Mouse (Mus musculus) right cerebral cortex, postnatal 25 days (tissue): ENCODE data around the gene Sds.
A peak's percentile ranks its signal among the peaks of the same experiment; 100 is the strongest.
"Not testable (repeated sequence)": the region's sequence is repeated elsewhere in the genome, so short reads cannot be mapped to it uniquely, and the experiment has no call there.

ENCODE experiments used
- DNase-seq: peaks from one replicate; pipeline ENCODE4 v3.0.0; 2022

Gene Sds

DNA sequence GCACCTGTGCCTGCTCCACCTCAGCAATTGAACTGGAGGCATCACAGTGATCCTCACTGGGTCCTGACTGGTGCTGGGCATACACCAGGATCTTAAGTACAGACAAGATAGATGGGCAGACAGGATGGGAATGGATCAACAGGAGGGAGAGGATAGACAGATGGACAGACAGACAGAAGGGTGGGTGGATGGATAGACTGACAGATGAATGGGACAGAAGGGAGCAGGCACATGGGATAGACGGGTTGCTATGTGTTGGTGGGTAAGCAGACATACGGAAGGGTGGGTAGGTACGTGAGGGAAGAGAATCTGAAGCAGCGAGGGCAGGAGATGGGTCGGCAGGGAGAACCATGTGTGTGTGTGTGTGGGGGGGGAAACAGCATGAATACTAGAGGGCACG is 17.1 kb downstream of the Sds start:
- no peak for DNase-seq

DNA sequence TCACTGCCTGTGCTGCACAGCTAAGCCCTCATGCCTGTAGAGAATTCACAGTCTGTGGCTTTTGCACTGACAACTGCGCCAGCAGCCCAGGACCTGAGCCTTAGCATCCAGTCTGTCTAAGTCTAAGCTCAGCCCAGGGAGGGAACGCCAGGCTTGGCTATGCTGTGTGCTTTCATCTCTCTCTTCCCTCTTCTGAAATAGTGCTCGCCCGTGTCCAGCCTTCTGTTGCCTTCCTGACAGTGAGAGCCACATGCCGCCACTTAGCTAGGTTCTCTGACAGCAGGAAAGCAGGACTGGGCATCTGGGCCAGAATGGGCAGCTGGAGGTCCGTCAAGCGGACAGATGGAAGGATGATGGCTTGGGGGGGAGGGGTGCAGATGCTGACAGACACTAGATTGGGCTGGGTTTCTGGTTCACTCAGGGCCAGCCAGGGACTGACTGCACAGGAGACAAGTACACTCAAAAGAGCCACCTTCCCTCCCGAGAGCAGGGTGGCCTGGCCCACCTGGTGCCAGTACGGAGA is 17.6 kb downstream of the Sds start:
- DNase-seq = no peak

DNA sequence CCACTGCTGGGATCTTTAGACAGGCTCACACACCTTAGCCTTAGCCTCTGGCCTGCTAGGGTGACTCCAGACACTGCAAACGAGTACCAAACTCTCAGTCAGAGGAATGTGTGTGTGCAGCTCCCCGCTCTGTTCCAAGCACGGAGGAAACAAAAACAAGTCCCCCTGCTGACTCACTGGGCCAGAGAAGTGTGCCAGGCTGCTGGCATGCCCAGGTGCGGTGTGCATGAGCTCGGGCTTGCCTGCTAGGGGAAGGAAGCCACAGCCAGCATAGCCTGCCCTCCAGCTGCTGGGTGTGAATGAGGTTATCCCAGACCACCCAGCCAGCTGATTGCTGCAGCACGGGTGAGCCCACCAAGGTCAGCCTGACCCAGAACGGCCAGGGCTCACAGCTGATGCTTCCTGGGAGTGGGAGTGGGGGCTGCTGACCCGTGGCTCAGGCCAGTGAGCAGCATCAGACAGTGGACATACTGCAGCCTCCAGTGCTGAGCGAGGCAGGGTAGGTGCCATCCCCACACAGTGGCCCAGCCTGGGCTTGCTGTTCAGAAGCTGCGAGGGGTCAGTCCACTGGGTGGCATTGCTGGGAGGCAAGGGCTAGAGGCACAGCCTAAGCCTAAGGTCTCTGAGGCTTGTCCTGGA is 18.9 kb downstream of the Sds start:
- DNase-seq = peak; percentile 41

DNA sequence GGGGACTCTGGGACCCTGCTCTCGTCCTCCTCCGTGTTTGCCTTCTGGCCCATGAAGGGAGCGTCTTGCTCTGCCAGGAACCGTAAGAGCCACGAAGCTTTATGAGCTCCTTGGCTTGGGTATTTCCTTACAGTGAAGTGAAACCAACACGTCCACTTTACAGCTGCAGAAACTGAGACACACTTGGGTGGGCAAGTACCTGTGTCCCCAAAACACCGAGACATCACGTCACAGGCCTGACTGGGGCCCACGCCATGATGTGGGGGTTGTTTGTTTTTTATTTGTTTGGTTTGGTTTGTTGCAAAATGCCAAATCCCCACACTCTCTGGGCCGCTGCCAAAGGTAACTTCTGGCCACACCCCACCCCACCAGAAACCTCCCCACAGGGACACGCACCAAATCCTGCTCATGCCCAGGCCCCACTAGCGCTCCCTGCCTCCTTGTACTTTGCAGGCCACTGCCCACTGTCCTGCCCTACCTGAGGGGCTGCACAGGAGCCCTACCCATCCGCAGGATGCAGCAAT is 19.4 kb downstream of the Sds start:
- DNase-seq = no peak

DNA sequence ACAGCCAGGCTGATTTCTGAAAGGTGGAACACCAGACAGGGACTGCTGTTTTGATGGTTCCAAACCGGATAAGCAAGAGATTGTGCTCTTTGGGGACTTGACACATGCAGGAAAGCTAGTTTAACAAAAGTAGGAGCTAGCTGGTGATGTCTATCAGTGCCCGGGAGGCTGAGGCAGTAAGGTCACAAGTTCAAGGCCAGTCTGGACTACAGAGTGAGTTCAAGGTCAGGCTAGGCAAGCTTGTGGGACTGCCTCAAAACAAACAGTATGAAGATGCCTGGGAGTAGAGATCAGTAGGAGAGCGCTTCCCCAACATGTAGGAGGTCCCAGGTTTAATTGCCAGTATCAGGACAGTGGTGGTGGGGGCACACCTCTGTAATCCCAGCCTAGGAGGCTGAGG is 20.7 kb downstream of the Sds start:
- DNase-seq = no peak

DNA sequence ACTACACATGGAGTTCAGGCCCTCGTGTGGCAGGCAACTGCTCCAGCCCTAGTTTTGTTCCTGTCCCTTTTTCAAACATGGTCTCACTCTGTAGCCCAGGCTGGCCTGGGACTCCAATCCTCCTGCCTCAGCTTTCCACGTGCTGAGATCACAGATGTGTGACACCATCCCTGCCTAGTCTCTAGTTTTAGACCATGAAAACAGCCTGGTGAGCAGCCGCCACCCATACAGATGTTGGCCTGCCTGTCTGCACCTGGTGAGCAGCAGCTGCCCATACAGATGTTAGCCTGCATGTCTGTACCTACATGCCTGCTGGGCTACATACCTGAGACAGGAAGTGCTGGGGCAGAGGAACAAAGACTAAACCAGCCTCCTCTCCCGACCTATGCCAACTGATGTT is 22.9 kb downstream of the Sds start:
- DNase-seq = no peak

DNA sequence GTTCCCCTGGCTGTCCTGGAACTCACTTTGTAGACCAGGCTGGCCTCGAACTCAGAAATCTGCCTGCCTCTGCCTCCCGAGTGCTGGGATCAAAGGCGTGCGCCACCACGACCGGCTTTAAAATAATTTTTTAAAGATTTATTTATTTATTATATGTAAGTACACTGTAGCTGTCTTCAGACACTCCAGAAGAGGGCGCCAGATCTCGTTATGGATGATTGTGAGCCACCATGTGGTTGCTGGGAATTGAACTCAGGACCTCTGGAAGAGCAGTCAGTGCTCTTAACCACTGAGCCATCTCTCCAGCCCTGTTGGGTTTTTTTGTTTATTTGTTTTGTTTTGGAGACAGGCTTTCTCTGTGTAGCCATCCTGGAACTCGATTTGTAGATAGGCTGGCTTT is 24.3 kb downstream of the Sds start:
- DNase-seq = not testable (repeated sequence)

DNA sequence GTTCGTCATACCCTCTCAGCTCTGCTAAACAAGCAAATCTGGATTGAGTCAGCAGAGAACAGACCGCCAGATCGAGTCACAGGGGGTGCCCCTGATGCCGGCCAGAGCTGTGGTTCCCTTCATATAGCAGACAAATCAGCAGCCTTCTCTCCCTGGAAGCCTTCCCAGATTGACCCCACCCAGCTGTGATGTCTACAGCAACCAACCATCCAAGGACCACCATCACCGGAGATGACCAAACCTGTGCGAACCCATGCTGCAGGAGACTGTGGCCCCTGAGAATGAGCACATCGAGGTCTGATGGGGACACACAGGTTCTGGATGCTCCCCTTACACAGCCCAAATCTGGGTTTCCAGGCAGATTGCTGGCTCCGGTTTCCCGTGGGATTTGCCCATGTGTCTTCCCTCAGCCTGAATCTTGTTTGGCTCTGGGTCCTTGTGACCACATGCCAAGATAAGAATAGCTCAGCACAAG is 25.9 kb downstream of the Sds start:
- DNase-seq = peak; percentile 45

DNA sequence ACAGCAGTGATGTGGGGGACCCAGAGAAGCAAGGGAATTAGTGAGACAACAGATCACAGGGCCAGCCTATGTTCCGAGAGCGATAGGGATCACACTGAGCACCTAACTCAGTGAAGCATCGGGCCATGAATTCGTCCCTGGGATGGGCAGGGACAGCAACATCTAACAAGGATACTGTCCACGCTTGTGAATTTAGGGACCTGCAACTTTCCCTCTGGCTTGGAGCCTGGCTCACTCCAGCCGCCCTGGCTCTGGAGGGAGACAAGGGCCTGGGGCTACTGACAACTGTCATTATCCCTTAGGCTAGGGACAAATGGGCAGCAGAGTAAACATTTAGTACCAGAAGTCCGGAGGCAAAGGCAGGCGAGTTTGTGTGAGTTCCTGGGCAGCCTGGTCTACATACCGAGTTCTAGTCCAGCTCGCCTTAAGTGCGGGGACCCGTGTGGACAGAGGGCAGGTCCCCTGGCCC is 26.4 kb downstream of the Sds start:
- DNase-seq = no peak

DNA sequence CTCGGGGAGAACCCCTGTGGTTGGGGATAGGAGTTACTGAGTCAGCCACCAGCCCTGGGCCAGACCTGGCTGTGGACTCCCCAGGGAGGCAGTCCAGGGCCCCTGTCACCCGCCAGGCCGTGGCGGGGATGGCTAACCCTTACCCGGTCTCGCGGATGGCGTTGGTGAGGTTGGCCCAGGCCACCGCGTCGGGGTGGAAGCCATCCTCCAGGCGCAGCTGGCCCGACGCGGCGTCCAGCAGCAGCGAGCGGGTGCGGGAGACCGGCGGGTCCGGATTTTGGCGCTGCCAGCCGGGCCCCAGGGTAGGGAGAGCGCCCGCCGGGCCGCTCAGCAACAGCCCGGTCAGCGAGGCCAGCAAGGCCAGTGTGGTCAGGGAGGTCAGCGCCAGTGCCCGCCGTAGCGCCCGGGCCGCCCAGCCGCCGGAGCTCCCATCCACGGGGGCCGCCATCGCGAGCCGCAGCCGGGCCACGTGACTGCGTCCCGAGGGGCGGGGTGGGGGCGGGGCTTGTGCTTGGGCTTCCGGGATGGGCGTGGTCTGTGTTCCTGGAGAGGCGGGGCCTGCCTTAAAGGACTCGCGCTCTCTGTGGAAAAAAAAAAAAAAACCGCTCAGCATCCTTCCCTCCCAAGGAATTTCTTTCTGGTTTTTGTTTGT is 26.9 kb downstream of the Sds start, which contains the start of gene Plbd2:
TSS of gene Plbd2 (minus strand) at position 482 of the 652 bp plus-strand sequence.
- DNase-seq = peak; percentile 81

DNA sequence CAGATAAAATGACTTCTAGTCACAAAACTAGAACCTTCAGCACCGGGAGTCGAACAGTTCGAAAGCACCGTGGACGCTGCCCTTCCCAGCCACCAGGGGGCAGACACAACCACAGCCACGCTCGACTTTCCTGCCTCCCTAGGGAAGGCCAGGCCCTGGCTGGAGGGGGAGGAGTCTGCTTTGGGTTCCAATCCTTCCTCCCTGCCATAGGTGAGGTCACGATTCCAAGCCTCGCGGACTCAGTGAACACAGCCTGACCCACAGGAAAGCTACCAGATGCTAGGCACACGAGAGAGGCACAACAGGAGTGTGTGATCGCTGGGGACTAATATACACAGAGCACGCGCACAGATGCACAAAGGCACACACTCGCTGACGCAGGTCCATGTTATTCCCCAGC is 29.0 kb downstream of the Sds start:
- DNase-seq = peak; percentile 62

DNA sequence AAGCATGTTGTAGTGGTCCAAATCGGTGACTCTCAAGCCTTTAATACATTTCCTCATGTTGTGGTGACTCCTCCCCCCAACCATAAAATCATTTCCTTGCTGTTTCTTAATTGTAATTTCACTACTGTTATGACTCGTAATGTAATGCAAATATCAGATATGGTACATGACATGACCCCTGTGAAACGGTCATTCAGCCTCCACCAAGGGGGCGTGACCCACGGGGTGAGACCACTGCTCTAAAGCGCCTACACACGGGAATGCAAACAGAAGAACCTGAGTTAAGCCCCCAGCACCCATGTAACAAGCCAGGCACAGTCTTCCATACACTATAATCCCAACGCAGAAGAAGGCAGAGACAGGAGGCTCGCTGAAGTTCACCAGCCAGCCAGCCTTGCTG is 29.5 kb downstream of the Sds start:
- no peak for DNase-seq

DNA sequence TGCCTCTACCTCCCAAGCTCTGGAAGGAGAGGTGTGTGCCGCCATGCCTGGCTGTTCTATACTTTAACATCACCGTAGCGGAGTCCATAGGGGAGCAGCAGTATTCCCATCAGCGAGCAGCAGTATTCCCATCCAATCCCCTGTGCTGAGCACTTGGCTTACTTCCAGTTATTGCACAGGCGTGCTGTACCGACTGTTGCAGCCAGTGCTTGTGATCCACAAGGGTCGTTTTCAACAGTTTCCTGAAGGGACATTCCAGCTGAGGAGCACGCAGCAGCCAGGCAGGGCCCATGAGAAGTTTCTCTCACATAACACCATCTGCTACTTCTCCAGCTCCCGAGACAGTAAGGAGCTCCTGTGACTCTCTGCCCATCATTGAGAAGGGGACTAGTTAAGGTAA is 30.2 kb downstream of the Sds start:
- no peak for DNase-seq

DNA sequence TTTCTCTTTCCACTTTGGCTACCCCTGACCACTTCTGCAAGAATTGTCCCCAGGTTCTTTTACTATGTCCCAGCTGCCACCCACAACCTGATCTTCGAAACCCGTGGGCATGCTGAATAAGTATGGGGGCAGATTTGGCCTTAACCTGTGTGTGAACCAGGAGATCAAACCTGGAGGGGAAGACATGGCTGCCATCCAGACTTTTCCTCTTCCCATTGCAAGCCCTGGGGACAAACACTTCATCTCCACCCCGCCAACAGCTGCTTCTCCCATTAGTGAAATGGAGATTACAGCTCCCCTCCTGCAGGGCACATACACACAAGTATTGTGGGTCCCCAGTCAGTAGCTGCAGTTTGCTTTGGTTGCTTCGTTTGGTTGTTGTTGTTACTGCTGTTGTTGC is 31.0 kb downstream of the Sds start:
- DNase-seq = no peak

DNA sequence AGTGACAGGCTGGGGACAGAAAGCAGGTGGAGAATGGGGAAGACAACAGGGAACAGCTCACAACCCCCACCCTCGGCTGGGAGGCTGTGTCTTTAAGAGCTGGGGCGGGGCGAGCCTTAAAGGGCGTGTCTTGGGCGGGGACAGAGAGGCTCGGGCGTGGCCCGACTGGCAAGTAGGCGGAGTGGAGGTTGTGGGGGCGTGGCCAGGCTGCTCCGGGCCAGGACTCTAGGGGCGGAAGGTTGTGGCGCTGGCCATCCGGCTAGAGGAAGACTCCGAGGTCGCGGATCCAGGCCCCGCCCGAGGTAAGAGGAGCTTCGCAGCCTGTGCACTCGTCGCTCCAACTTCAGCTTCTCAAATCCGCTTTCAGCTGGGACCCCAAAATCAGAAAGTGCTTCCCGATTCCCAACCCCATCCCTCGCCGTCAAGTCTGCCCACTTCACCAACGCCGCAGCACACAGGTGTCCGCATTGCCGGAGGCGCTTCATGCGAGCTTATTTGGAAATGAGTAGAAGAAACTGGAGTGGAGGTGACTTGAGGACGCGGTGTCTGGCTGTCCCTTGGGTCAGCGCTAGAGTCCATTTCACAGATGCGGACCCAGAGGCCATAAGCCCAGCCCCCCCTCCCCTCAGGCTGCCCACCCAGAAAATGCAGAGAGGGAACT is 34.8 kb downstream of the Sds start, which contains the start of gene Slc8b1:
TSS of gene Slc8b1 (plus strand) at position 187 of the 661 bp plus-strand sequence.
- peak; percentile 83 for DNase-seq

DNA sequence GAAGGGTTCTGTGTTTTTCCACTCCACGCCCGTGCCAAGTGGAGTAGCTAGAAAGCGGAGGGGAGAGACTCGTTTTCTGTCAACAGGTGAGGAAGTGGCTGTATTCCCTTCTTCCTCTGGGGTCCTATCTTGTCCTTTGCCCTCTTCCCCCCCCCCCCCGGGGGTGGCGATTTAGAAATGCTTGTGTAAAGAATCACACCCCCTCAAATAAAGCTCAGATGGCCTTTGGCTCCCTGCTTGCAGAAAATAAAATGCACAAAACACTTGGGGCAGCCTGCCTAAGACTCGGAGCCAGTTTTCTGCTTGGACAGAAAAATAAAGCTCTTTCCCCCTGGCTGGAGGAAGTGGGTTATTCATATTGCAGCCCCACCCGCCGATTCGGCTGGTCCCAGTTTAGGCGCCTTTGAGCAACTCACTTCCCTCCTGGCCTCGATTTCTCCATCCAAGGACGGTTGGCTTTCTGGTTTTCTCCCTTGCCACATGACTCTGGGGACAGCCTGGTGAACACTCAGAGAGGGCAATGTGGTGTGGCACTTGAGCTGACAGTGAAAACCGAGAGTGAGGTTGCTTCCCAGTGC is 35.4 kb downstream of the Sds start:
- DNase-seq = no peak

DNA sequence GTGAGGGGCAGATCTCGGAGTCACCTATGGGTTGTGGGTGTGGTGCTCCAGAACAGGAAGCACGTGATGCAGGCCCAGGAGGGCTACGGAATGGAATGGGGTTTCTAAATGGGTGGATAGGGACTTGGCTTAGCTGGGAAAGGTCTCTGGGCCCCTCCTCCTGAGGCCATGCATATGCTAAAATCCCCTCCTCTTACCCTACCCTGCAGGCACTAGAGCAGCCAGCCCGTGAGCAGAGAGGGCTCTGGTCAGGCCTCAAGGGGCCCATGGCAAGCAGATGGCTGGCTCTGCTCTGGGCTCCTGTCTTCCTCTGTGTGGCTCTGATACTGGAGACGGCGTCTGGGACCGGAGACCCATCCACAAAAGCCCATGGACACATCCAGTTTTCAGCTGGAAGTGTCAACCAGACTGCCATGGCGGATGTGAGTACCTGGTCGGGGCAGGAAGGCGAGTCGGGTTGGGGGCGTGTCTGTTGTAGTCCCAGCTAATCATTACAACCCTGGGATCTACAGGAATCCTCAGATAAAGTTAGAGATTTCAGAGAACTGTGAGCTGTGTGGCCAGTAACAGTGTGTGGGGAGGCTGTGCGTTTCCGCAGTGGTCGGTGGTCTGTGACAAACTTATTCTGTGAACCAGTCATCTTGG is 36.7 kb downstream of the Sds start:
- no peak for DNase-seq

DNA sequence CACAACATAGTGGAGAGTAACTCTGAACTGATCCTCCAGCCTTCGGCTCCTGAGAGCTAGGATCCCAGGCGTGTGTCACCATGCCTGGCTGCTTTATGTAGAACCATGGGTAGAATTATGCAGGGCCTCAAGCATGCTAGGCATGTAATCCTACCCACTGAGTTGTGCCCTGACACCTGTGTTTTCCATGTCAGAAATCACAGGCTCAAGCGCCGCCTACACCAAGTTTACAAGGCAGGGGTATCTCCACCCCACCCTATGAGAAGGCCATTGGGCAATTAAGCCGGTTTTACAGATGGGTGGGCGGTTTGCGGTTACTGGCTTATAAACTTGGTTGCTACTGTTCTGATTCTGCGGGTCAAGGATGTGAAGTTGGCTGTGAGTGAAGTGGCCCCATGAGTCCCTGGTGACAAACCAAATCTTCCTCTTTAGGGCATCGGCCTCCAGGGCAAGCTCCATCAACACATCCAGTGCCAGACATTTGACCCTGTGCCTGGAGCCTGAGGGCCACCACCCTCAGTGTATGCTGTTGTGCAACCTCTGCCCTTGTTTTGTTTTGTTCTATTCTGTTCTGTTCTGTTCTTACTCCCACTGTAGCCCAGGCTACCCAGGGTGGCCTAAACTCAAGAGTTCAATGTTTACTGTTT is 37.8 kb downstream of the Sds start:
- no peak for DNase-seq

DNA sequence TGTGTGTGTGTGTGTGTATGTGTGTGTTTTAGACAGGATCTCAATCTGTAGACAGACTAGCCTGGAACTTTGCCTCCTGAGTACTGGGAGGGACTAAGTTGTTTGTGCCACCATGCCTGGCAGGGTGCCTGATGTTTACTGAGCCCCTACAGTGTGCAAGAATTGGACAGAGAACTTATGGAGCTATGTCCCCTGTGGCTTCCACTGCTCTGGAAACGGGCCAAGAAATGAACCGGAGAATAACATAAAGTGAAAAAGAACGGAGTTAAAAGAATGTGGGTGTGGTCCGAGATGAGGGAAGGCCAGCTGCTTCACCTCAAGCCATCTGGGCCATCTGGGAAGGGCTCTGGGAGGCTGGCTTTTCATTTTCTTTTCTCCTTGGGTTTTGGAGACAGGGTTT is 38.4 kb downstream of the Sds start:
- DNase-seq = no peak

DNA sequence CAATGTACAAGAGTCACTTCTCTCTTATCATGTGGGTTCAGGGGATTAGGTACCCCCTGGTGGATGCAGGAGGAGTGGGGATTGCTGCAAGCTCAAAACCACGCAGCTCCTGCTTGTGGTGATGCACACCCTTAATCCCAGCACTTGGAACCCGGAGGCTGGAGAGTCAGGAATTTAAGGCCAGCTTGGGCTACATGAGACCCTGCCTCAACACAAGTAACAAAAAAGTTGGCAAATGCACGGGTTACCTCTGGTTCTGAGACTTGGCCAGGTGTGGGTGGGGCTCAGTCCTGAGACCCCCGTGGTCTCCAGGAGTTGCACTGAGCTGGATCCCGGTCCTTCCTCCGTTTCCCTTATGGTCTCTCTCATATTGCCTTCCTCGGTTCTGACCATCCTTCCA is 39.1 kb downstream of the Sds start:
- no peak for DNase-seq

DNA sequence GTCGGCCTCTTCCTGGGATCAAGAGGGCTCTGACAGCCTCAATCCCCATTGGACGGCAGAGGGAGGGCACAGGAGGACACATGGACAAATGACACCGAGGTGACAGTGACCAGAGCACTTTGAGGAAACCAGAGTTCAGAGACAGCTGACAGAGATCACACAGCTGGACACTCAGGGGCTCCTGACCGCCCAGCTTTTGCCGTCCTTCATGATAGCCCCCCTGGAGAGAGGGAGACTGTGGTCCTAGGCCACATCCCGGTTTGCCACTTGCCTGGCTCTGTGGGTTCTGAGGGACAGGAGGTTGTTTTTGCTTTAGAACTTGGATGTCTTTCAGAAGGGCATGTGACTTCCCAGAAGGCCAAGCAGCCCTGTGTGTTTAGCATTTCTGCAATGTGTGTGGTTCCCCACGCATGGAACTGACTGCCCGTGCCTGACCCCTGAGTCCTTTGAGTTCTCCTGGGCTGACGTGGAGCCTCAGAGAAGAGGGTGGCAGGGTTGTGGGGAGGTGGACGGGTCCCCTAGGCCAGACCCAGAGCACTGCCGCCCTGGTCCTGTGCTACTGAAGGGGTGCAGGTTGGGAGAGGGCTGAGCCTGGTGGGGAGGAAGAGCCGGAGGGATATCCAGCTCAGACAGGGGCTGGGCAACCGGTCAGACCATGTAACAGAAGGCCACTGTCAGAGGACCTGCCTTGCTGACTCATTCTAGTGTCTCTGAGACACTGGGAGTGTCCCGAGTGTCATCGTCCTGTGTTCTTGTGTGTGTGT is 40.1 kb downstream of the Sds start:
- DNase-seq = no peak
